Mouse (Mus musculus) liver, adult 2 months (tissue): ENCODE measurements at regions not wholly inside any gene's neighbourhood (a gene's known extent, or its start where the extent isn't known, plus 50 kb on each side); places are given as distances from the start of the nearest gene placed in this dataset.

Source experiments
- CTCF ChIP-seq: fragments of 200-500 bp; IDR thresholded peaks from 2 replicates; pipeline ENCODE4 v1.5.1; 2011; ENCODE audit warnings: low read depth, low read length, control low read depth
- POLR2A ChIP-seq: fragments of 200-500 bp; IDR thresholded peaks from 2 replicates; pipeline ENCODE4 v1.6.1; 2011; ENCODE audit warnings: low read length, control low read depth; ENCODE audit not compliant: insufficient read depth; ENCODE audit errors: extremely low read depth

GRCm38 (mm10) chr5:148789823-148790222, 139.3 kb downstream of the Katnal1 start:
- no peak for TF ChIP-seq POLR2A
- peak; percentile 24; the same call in 1 of the 2 replicates for TF ChIP-seq CTCF
